Mouse (Mus musculus) kidney, embryonic 16.5 days (tissue): ENCODE data around the gene Actn2. TPM values are rescaled to one million over a fixed set of nuclear protein-coding genes. Genes with fewer than 3 reads are reported as not detected.

Experiments used
- ATAC-seq: fragments of 200-750 bp; cut with Nextera tagmentation; 2 replicates; pipeline ENCODE4 v1.8.0; 2017; ENCODE audit warnings: moderate TSS enrichment; ENCODE audit not compliant: low FRiP score, low TSS enrichment
- H3K27ac ChIP-seq: fragments of 300-500 bp; sonication (generic); 2 replicates; pipeline ENCODE4 v1.5.1; 2014; ENCODE audit warnings: low read length
- H3K27me3 ChIP-seq: fragments of 300-500 bp; sonication (generic); 2 replicates; pipeline ENCODE4 v1.6.1; 2014; ENCODE audit warnings: low read length, control low read depth, mixed read lengths; ENCODE audit not compliant: insufficient read depth
- H3K36me3 ChIP-seq: fragments of 300-500 bp; sonication (generic); 2 replicates; pipeline ENCODE4 v1.6.1; 2014; ENCODE audit warnings: low read length, control low read depth, mixed read lengths; ENCODE audit not compliant: insufficient read depth
- H3K4me1 ChIP-seq: fragments of 300-500 bp; sonication (generic); 2 replicates; pipeline ENCODE4 v1.6.1; 2014; ENCODE audit warnings: low read length, control low read depth, mixed read lengths; ENCODE audit not compliant: insufficient read depth
- H3K4me2 ChIP-seq: fragments of 300-500 bp; sonication (generic); replicated peaks from 2 replicates; pipeline ENCODE4 v1.6.1; 2014; ENCODE audit warnings: low read depth, low read length
- H3K4me3 ChIP-seq: fragments of 300-500 bp; sonication (generic); 2 replicates; pipeline ENCODE4 v1.5.1; 2014; ENCODE audit warnings: mild to moderate bottlenecking, low read length
- H3K9ac ChIP-seq: fragments of 300-500 bp; sonication (generic); replicated peaks from 2 replicates; pipeline ENCODE4 v1.6.1; 2014; ENCODE audit warnings: low read length
- H3K9me3 ChIP-seq: fragments of 300-500 bp; sonication (generic); 2 replicates; pipeline ENCODE4 v1.6.1; 2016; ENCODE audit warnings: low read length, control low read depth
- WGBS: fragments of 180-500 bp; shearing (Covaris S2); extraction: QIAGEN DNeasy Blood & Tissue Kit; methylation state at CpG from one replicate; pipeline ENCODE4 v1.1.7; 2014; 5-methylcytosine and 5-hydroxymethylcytosine counted together
- polyA plus RNA-seq: library from polyadenylated mRNA; unstranded; fragments of >200 nt; fragmentation: Nextera tagmentation; extraction: Ambion mirVana; gene quantifications from 2 replicates; pipeline ENCODE4 v1.2.1, GENCODE M21; 2015

Gene Actn2
- polyA plus RNA-seq, 1 experiment from 2014 or later = 9.8 TPM

DNA sequence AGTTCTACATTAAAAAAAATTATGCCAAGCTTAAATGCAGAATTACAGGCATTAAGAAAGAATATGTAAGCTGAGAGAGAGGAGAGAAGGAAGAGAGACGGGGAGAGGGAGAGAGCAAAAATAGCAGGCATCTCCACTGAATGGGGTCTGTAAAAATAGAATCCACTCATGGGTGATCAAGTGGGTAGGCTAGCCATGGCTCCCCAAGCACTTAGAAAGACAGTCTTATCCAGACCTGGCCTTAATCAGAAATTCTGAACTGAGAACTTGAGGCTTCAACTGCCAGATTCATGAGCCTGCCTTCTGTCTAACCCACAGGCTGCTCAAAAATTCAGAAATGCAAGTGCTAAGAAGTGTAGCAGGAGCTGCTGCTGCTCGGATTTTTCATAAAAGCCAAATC, 20.4 kb downstream of the Actn2 start:
- Histone ChIP-seq H3K9me3 (no peaks in the 10 kb centered on the region), H3K9ac (no peak overlapping the region), H3K4me2 (no peak overlapping the region), H3K27me3 (no peaks in the 10 kb centered on the region), H3K4me1 (no peaks in the 10 kb centered on the region), H3K36me3 (no peaks in the 10 kb centered on the region), H3K27ac (no peak overlapping the region), H3K4me3 (no peak overlapping the region)
- ATAC-seq = no peak
- WGBS = 65% methylated on average over 2 of the region's 2 CpGs

DNA sequence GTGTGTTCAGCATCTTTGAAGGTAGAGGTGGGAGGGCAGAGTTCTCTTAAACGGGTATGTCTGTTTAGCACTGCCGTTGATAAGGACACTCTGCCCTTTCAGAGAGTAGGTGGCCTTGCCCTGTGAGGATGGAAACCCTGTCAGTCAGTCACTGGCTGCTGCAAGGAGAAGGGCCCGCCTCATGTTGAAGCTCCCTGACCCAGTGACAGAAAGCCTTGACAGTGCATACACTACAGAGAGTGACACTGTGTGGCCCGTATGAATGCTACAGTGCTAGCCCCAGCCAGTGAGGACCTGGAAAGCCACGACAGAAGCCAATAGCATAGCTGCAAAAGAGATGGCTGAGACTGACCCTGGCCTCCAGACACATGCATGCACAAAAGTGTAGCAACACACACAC, 22.5 kb downstream of the Actn2 start:
- Histone ChIP-seq H3K36me3 (no peaks in the 10 kb centered on the region), H3K27ac (no peak overlapping the region), H3K4me1 (no peaks in the 10 kb centered on the region), H3K9me3 (no peaks in the 10 kb centered on the region), H3K27me3 (no peaks in the 10 kb centered on the region), H3K9ac (no peak overlapping the region), H3K4me2 (no peak overlapping the region), H3K4me3 (no peak overlapping the region)
- WGBS = 71% methylated on average over 5 of the region's 5 CpGs
- ATAC-seq = no peak

DNA sequence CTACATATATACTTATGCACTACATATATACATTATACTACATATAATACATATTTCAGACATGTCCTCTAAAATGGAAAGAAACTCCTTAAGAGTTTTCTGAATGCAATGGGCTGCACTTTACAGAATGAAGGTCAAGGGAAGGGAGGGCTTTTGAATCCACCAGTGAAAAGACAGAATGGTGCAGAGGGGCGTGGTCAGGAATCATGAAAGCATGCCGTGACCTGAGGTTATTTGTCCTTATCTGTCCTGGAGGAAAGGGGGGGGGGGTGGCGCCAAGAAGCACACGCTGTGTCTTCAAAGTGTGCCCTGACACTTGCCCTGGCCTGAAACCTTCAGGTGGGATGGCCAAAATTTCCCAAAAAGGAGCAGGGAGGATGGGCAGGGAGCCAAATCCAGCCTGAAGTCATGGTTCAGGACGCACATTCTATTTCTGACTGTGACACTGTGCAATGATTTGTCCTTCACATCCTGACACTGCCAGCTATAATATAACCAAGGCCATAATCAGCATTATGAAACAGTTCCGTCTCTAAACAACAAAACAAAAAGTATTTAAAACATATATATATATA, 23.3 kb downstream of the Actn2 start:
- WGBS = 56% methylated on average over 6 of the region's 6 CpGs
- H3K4me1 ChIP-seq = no peaks in the 10 kb centered on the region
- H3K27ac ChIP-seq = no peak overlapping the region
- no peaks in the 10 kb centered on the region for H3K9me3 ChIP-seq
- H3K4me2 ChIP-seq = no peak overlapping the region
- ATAC-seq = no peak
- H3K4me3 ChIP-seq = no peak overlapping the region
- no peaks in the 10 kb centered on the region for H3K36me3 ChIP-seq
- H3K9ac ChIP-seq = no peak overlapping the region
- no peaks in the 10 kb centered on the region for H3K27me3 ChIP-seq

DNA sequence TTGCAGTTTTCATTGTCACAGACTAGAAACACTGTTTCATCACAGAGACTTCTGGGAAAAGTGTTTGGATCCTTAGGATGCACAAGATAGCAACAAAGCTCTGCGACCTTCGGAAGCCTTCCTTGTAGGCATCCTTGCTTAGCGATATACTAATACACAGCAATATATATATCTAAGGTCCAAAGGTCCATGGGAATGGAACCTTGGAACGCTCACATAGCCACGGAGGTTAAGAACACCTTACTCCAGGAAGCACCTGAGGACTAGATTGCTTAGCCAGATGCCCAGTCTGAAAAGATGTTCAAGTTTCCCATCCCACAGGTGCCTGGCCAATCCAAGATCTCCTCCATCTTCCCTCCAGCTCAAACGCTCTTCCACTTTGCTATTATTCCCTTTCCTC, 26.4 kb downstream of the Actn2 start:
- ATAC-seq = no peak
- 97% methylated on average over 6 of the region's 6 CpGs for WGBS

DNA sequence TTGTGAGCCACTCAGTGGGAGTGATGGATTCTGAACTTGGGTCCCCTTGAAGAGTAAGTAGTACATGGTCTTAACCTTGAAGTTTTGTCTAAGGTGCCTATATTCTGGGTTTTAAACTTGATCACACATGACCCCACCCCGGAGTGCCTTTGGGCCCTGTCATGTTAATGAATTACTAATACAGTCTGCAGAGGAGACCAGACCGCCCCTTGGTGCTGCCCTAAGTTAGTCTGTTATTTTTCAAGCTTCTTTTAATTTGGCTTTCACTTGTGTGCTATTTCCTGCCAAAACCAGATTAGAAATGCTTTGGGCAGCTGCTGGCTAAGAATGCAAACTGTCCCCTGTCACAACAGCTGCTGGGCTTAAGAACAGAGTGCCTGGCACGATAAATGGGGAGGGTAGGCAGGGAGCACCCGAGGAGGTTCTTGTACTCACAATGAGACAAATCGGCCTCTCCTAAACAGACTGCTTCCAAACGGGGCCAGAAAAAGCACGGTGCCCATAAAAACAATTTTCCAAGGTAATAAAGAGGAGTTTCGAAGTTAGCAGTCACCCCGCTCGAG, 28.5 kb downstream of the Actn2 start:
- 70% methylated on average over 10 of the region's 10 CpGs for WGBS
- H3K4me1 ChIP-seq = no peaks in the 10 kb centered on the region
- H3K36me3 ChIP-seq = no peaks in the 10 kb centered on the region
- peak; percentile 55; the same call in 1 of the 2 replicates for ATAC-seq
- no peak overlapping the region for H3K4me3 ChIP-seq
- H3K4me2 ChIP-seq = no peak overlapping the region
- H3K9ac ChIP-seq = no peak overlapping the region
- H3K9me3 ChIP-seq = no peaks in the 10 kb centered on the region
- no peaks in the 10 kb centered on the region for H3K27me3 ChIP-seq
- no peak overlapping the region for H3K27ac ChIP-seq

More for the DNA sequence above, 26.4 kb downstream of the Actn2 start:
- Histone ChIP-seq H3K27me3 (no peaks in the 10 kb centered on the region), H3K4me3 (no peak overlapping the region), H3K27ac (no peak overlapping the region), H3K9me3 (no peaks in the 10 kb centered on the region), H3K36me3 (no peaks in the 10 kb centered on the region), H3K9ac (no peak overlapping the region), H3K4me2 (no peak overlapping the region), H3K4me1 (no peaks in the 10 kb centered on the region)

DNA sequence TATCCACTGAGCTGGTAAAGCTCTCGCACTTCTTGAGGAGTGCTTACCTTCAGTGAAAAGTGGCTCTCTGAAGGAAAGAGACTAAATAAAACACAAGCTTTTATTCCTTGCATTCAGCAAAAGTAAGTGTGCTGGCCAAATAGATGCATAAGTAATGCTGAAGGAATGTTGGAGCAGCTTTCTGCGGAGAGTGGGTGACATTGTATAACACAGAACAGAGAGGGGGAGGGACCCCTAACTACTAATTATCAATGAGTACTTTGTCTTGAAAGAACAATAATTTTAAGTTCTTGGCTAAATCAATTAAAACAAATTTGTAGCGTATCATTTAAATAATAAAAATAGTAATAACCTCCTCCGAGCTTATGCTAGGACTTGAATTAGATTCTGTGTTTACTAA, 29.2 kb downstream of the Actn2 start:
- no peak for ATAC-seq
- 79% methylated on average over 4 of the region's 4 CpGs for WGBS
- H3K27me3 ChIP-seq = no peaks in the 10 kb centered on the region
- no peak overlapping the region for H3K4me3 ChIP-seq
- H3K36me3 ChIP-seq = no peaks in the 10 kb centered on the region
- H3K9ac ChIP-seq = no peak overlapping the region
- no peak overlapping the region for H3K4me2 ChIP-seq
- H3K9me3 ChIP-seq = no peaks in the 10 kb centered on the region
- H3K4me1 ChIP-seq = no peaks in the 10 kb centered on the region
- H3K27ac ChIP-seq = no peak overlapping the region

DNA sequence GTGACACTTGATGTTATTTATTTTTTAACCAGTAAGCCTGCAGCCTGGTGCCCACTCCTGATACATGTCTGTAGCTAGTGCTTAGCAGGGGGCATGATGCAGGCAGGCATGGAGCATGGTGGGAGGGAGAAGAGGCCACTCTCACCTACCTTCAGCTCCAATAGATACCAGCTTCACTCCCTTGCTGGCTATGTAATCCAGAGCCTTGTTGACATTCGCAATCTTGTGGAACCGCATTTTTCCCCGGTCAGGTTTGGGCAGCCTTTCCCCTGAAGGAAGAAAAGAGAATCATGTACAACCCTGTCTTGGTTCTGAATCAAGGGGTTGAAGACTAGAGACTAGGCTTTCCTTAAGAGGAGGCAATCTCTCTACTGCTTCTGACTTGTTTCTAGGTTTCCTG, 31.1 kb downstream of the Actn2 start:
- no peak overlapping the region for H3K27ac ChIP-seq
- no peak overlapping the region for H3K4me2 ChIP-seq
- H3K4me1 ChIP-seq = no peaks in the 10 kb centered on the region
- no peak overlapping the region for H3K4me3 ChIP-seq
- no peaks in the 10 kb centered on the region for H3K36me3 ChIP-seq
- WGBS = 90% methylated on average over 3 of the region's 3 CpGs
- H3K27me3 ChIP-seq = no peaks in the 10 kb centered on the region
- ATAC-seq = no peak
- H3K9me3 ChIP-seq = no peaks in the 10 kb centered on the region
- H3K9ac ChIP-seq = no peak overlapping the region

DNA sequence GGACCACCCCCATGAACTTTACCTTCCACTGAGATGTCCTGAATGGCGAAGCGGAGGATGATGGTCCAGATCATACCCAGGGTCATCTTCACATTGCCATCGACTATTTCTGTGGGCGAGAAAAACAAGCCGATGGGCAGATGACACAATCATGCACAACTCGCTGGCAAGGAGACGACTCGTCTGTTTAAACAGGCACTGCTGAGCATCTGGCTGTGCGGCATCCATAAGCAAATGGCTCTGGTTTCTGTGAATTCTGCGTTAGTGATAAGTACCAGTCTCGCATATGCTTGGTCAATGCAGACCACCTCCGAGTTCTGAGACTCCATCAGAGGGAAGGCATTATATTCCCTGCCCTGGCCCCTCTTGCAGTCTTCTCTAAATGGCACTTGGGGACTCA, 31.7 kb downstream of the Actn2 start:
- Histone ChIP-seq H3K4me2 (no peak overlapping the region), H3K4me3 (no peak overlapping the region), H3K9ac (no peak overlapping the region), H3K4me1 (no peaks in the 10 kb centered on the region), H3K36me3 (no peaks in the 10 kb centered on the region), H3K9me3 (no peaks in the 10 kb centered on the region), H3K27me3 (no peaks in the 10 kb centered on the region), H3K27ac (no peak overlapping the region)
- whole genome bisulfite sequencing = 93% methylated on average over 12 of the region's 12 CpGs
- no peak for ATAC-seq

DNA sequence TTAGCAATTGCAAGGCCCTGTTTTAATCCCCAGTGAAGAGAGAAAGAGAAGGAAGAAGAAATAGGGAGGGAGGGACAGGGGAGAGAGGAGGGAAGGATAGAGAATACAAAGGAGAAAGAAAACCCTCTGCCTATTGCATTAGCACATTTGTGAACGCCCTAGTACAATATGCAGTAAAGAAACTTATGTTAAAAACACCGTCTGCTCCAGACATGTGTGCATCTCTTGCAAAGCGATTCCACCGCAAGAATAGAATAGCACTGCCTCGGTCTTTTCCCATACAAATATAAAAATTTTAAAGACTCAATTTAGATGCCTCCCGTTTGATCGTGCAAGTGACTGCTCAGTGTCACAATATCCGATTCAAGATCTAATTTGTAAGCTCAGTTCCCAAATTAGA, 32.1 kb downstream of the Actn2 start:
- Histone ChIP-seq H3K4me2 (no peak overlapping the region), H3K4me1 (no peaks in the 10 kb centered on the region), H3K9me3 (no peaks in the 10 kb centered on the region), H3K27ac (no peak overlapping the region), H3K27me3 (no peaks in the 10 kb centered on the region), H3K9ac (no peak overlapping the region), H3K36me3 (no peaks in the 10 kb centered on the region), H3K4me3 (no peak overlapping the region)
- 92% methylated on average over 8 of the region's 8 CpGs for WGBS
- no peak for ATAC-seq

DNA sequence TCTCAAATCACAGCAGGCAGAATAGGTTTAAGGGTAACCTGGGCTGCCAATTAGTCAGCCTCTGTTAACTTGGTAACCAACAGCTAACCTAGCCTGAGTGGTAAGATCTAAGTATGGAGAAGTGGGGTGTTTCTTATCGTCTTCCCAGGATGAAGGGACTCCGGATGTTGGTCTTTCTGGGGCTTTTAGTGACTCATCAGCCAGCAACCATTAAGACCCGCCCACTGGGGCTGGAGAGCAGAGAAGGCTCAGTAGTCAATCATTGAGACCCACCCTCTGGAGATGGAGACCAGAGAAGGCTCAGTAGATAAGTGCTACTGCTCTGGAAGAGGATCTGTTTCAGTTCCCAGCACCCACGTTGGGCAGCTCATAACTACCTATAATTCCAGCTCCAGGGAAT, 33.3 kb downstream of the Actn2 start:
- 64% methylated on average over 4 of the region's 4 CpGs for WGBS
- Histone ChIP-seq H3K9me3 (no peaks in the 10 kb centered on the region), H3K4me3 (no peak overlapping the region), H3K27me3 (no peaks in the 10 kb centered on the region), H3K27ac (no peak overlapping the region), H3K9ac (no peak overlapping the region), H3K4me1 (no peaks in the 10 kb centered on the region), H3K4me2 (no peak overlapping the region), H3K36me3 (no peaks in the 10 kb centered on the region)
- ATAC-seq = no peak
